Mouse (Mus musculus) mammary gland, adult 2 months (tissue): Measurements from ENCODE around the gene Rab3ip. TPM values are rescaled to one million over a fixed set of nuclear protein-coding genes. Genes with fewer than 3 reads are reported as not detected.

ENCODE experiments used
- polyA plus RNA-seq: library from polyadenylated mRNA; depleted of rRNA; stranded (reverse); fragments of >200 nt; gene quantifications from 2 replicates; pipeline ENCODE4 v1.2.3, GENCODE M21; 2012; ENCODE audit warnings: low replicate concordance; rRNA removed

Rab3ip gene
- polyA plus RNA-seq = 136 and 147 TPM in 2 replicates

GRCm38 (mm10) chr10:116950009-116950769, at the start of gene Rab3ip:
Gene Rab3ip (minus strand): TSS chr10:116950769.

GRCm38 (mm10) chr10:116986264-116987082, 35.9 kb upstream of the Rab3ip start, which contains the start of gene Best3:
Gene Best3 (plus strand): TSS chr10:116986314.

GRCm38 (mm10) chr10:116972509-116972908, 21.9 kb upstream of the Rab3ip start, which contains the start of gene Gm10271:
Gene Gm10271 (minus strand): TSS chr10:116972609.

GRCm38 (mm10) chr10:116896336-116897177, 54.0 kb downstream of the Rab3ip start, which contains the start of gene Myrfl:
Gene Myrfl (minus strand): TSS chr10:116896919.

Other genes starting within 250 kb of the Rab3ip start
- gene Myrfl, start 53.9 kb downstream of the Rab3ip start, polyA plus RNA-seq = 0.06 and 0.08 TPM in 2 replicates
- not detected in 2 replicates for gene Gm10271, start 21.8 kb upstream of the Rab3ip start, polyA plus RNA-seq
- 0.17 and 1.3 TPM in 2 replicates for gene Best3, start 35.5 kb upstream of the Rab3ip start, polyA plus RNA-seq
- gene Lrrc10, start 94.6 kb upstream of the Rab3ip start, polyA plus RNA-seq = not detected in 2 replicates
- gene Cct2, start 113.0 kb upstream of the Rab3ip start, polyA plus RNA-seq = 39.4 and 67.8 TPM in 2 replicates
- 8.2 and 15.2 TPM in 2 replicates for gene Frs2, start 197.8 kb upstream of the Rab3ip start, polyA plus RNA-seq